In genomic region chr1:23958668-23959414, GRCm38 (mm10) we compare ENCODE assay signal across 8 mouse cellular contexts. TPM values are rescaled to one million over a fixed set of nuclear protein-coding genes. Genes with fewer than 3 reads are reported as not detected.
DNase-seq lines count a peak whose midpoint lies in the region; ATAC-seq and TF ChIP-seq lines count a peak whose summit lies in the region.

No protein-coding gene starts in this region.

- H3K4me2 ChIP-seq in kidney, postnatal 0 days (ENCODE audit: low read length): peak overlapping the region; percentile 44
- peak overlapping the region; percentile 30 for H3K4me2 ChIP-seq in embryonic facial prominence, embryonic 11.5 days (ENCODE audit: low read depth, low read length)
- peak overlapping the region; percentile 57 for H3K4me2 ChIP-seq in intestine, postnatal 0 days (replicated peaks; ENCODE audit: low read depth)
- peak overlapping the region; percentile 43 for H3K4me2 ChIP-seq in neural tube, embryonic 12.5 days (replicated peaks)

- no peak for TF ChIP-seq CTCF in kidney, postnatal 0 days (IDR thresholded peaks at IDR 0.05; ENCODE audit: low read depth)
- no peak for TF ChIP-seq CTCF in intestine, postnatal 0 days (IDR thresholded peaks at IDR 0.05; ENCODE audit: low read depth)

- no peaks in the 10 kb centered on the region for H3K9me3 ChIP-seq in kidney, postnatal 0 days (replicated peaks; ENCODE audit: low read length)
- H3K9me3 ChIP-seq in embryonic facial prominence, embryonic 11.5 days (replicated peaks; ENCODE audit: control insufficient read depth, low read length): no peaks in the 10 kb centered on the region
- H3K9me3 ChIP-seq in intestine, postnatal 0 days (ENCODE audit: control insufficient read depth): no peaks in the 10 kb centered on the region
- no peaks in the 10 kb centered on the region for H3K9me3 ChIP-seq in neural tube, embryonic 12.5 days

- no peak overlapping the region for H3K27ac ChIP-seq in kidney, postnatal 0 days
- H3K27ac ChIP-seq in embryonic facial prominence, embryonic 11.5 days (replicated peaks; ENCODE audit: low read depth, low read length): no peak overlapping the region
- no peak overlapping the region for H3K27ac ChIP-seq in intestine, postnatal 0 days (ENCODE audit: low read depth, low read length)
- H3K27ac ChIP-seq in neural tube, embryonic 12.5 days: no peak overlapping the region

- no peaks in the 10 kb centered on the region for H3K4me1 ChIP-seq in kidney, postnatal 0 days (replicated peaks; ENCODE audit: insufficient read depth, low read length)
- no peaks in the 10 kb centered on the region for H3K4me1 ChIP-seq in embryonic facial prominence, embryonic 11.5 days (ENCODE audit: control insufficient read depth, insufficient read depth, low read length)
- H3K4me1 ChIP-seq in intestine, postnatal 0 days (replicated peaks; ENCODE audit: control insufficient read depth, insufficient read depth, low read length): no peaks in the 10 kb centered on the region
- H3K4me1 ChIP-seq in neural tube, embryonic 12.5 days: no peaks in the 10 kb centered on the region

- 0 out of 2 replicates have a peak, but pooled peaks have one; percentile 59 for ATAC-seq in kidney, postnatal 0 days (replicated peaks; ENCODE audit: low FRiP score, low read depth)
- ATAC-seq in embryonic facial prominence, embryonic 11.5 days (replicated peaks; ENCODE audit: insufficient number of reproducible peaks, low FRiP score, low TSS enrichment, low read depth): peak; percentile 70
- no peak for ATAC-seq in intestine, postnatal 0 days
- ATAC-seq in neural tube, embryonic 12.5 days (ENCODE audit: low FRiP score, low read depth): no peak

- no peak overlapping the region for H3K9ac ChIP-seq in kidney, postnatal 0 days (ENCODE audit: low read depth, low read length)
- H3K9ac ChIP-seq in embryonic facial prominence, embryonic 11.5 days (replicated peaks; ENCODE audit: low read length): 0 out of 2 replicates have a peak overlapping the region, but pooled peaks have one; percentile 37
- no peak overlapping the region for H3K9ac ChIP-seq in intestine, postnatal 0 days (ENCODE audit: low read depth, low read length)
- H3K9ac ChIP-seq in neural tube, embryonic 12.5 days: no peak overlapping the region

- H3K27me3 ChIP-seq in kidney, postnatal 0 days (ENCODE audit: insufficient read depth, low read length): no peaks in the 10 kb centered on the region
- no peaks in the 10 kb centered on the region for H3K27me3 ChIP-seq in embryonic facial prominence, embryonic 11.5 days (ENCODE audit: control insufficient read depth, insufficient read depth, low read length)
- no peaks in the 10 kb centered on the region for H3K27me3 ChIP-seq in intestine, postnatal 0 days (replicated peaks; ENCODE audit: control insufficient read depth, insufficient read depth, low read length)
- H3K27me3 ChIP-seq in neural tube, embryonic 12.5 days (replicated peaks): no peaks in the 10 kb centered on the region

- no peaks in the 10 kb centered on the region for H3K36me3 ChIP-seq in kidney, postnatal 0 days (ENCODE audit: insufficient read depth, low read length)
- H3K36me3 ChIP-seq in embryonic facial prominence, embryonic 11.5 days (replicated peaks; ENCODE audit: control insufficient read depth, insufficient read depth, low read depth, low read length): no peaks in the 10 kb centered on the region
- H3K36me3 ChIP-seq in intestine, postnatal 0 days (ENCODE audit: control insufficient read depth, insufficient read depth): no peaks in the 10 kb centered on the region
- H3K36me3 ChIP-seq in neural tube, embryonic 12.5 days: no peaks in the 10 kb centered on the region

- H3K4me3 ChIP-seq in kidney, postnatal 0 days (replicated peaks; ENCODE audit: low read depth, low read length): peak overlapping the region; percentile 17; the same call in 1 of the 2 replicates
- peak overlapping the region; percentile 9; the same call in 1 of the 2 replicates for H3K4me3 ChIP-seq in embryonic facial prominence, embryonic 11.5 days (ENCODE audit: low read depth, low read length)
- peak overlapping the region; percentile 15 for H3K4me3 ChIP-seq in intestine, postnatal 0 days (ENCODE audit: low read depth, low read length)
- H3K4me3 ChIP-seq in neural tube, embryonic 12.5 days: no peak overlapping the region

- DNase-seq in kidney, postnatal 0 days (ENCODE audit: low spot score): peak; percentile 4
- no peak for DNase-seq in kidney, adult 9 months
- DNase-seq in embryonic facial prominence, embryonic 11.5 days (ENCODE audit: low spot score): peak; percentile 63
- DNase-seq in ovary, postnatal 36 days (ENCODE audit: low spot score): no peak
- no peak for DNase-seq in right cerebral cortex, adult 2 months (ENCODE audit: low spot score in 2 of 2)
- no peak for DNase-seq in heart, adult 9 months (ENCODE audit: low spot score in 2 of 2)

- 18% methylated on average over 13 of the region's 13 CpGs for WGBS in kidney, postnatal 0 days
- WGBS in embryonic facial prominence, embryonic 11.5 days: 9% methylated on average over 13 of the region's 13 CpGs
- WGBS in intestine, postnatal 0 days: 19% methylated on average over 13 of the region's 13 CpGs
- 16% methylated on average over 13 of the region's 13 CpGs for WGBS in neural tube, embryonic 12.5 days

RNA-seq across cellular contexts. Expression of gene Smap1, which starts 36.7 kb away (rescaled TPM):
- polyA plus RNA-seq in kidney, postnatal 0 days (2015; fragmentation: Nextera tagmentation; extraction: Ambion mirVana): 50.4 and 53.1 TPM in 2 replicates
- 46.3 and 46.6 TPM in 2 replicates for polyA plus RNA-seq in embryonic facial prominence, embryonic 11.5 days (2014; fragmentation: Nextera tagmentation; extraction: Ambion mirVana)
- 54.7 and 62.6 TPM in 2 replicates for polyA plus RNA-seq in intestine, postnatal 0 days (2015; fragmentation: Nextera tagmentation; extraction: Ambion mirVana)
- polyA plus RNA-seq in neural tube, embryonic 12.5 days (2016; fragmentation: Nextera tagmentation; extraction: Ambion mirVana): 71.3 and 71.4 TPM in 2 replicates

RNA-seq across cellular contexts. Expression of gene Sdhaf4, which starts 46.6 kb away (rescaled TPM):
- polyA plus RNA-seq in kidney, postnatal 0 days (2015; fragmentation: Nextera tagmentation; extraction: Ambion mirVana): 115 and 134 TPM in 2 replicates
- polyA plus RNA-seq in embryonic facial prominence, embryonic 11.5 days (2014; fragmentation: Nextera tagmentation; extraction: Ambion mirVana): 102 and 106 TPM in 2 replicates
- 72.6 and 76.2 TPM in 2 replicates for polyA plus RNA-seq in intestine, postnatal 0 days (2015; fragmentation: Nextera tagmentation; extraction: Ambion mirVana)
- polyA plus RNA-seq in neural tube, embryonic 12.5 days (2016; fragmentation: Nextera tagmentation; extraction: Ambion mirVana): 78.1 and 80.1 TPM in 2 replicates

Comparison
In these comparisons a context has a peak if more than half of its experiments do, and no peak if none do; other contexts are left out.
1. DNase-seq: peak in kidney, postnatal 0 days (single experiment) and embryonic facial prominence, embryonic 11.5 days (single experiment); none in kidney, adult 9 months (single experiment), ovary, postnatal 36 days (single experiment), right cerebral cortex, adult 2 months (0 of 2) and heart, adult 9 months (0 of 2).
2. ATAC-seq: peak in kidney, postnatal 0 days (single experiment) and embryonic facial prominence, embryonic 11.5 days (single experiment); none in intestine, postnatal 0 days (single experiment) and neural tube, embryonic 12.5 days (single experiment).
3. Peak in every context shown above with its lines, with median percentiles within 50 percentile points of each other: H3K4me2 ChIP-seq.